Mouse (Mus musculus) liver, adult 2 months (tissue): ENCODE measurements around the gene Osgep.

Source experiments
- CTCF ChIP-seq: fragments of 200-500 bp; IDR thresholded peaks from 2 replicates; pipeline ENCODE4 v1.5.1; 2011; ENCODE audit warnings: low read depth, low read length, control low read depth
- POLR2A ChIP-seq: fragments of 200-500 bp; IDR thresholded peaks from 2 replicates; pipeline ENCODE4 v1.6.1; 2011; ENCODE audit warnings: low read length, control low read depth; ENCODE audit not compliant: insufficient read depth; ENCODE audit errors: extremely low read depth

DNA sequence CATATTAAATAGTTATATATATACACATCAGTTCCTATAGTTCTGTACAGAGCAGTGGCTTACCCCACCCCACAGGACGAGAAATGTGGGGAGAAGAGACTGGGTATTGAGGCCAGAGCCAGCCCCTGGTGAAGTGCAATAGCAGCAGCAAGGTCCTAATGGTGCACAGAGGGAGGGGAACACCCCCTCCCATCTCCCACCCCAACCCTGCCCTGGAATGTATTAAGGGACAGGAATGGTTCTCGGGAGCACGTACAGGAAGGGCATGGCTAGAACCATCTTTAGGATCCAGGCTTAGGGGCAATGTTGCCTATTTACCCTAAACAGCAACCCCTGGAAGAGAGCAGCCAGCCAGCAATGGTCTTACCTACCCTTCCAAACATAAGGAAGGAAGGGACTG, 2.7 kb upstream of the Osgep start:
- no peak for TF ChIP-seq CTCF
- no peak for TF ChIP-seq POLR2A
